Mouse (Mus musculus) right cerebral cortex, adult 18-20 months (tissue): ENCODE measurements around the gene 1700017D01Rik.
"Not testable (repeated sequence)": the region's sequence is repeated elsewhere in the genome, so short reads cannot be mapped to it uniquely, and the experiment has no call there.

Experiments
- DNase-seq: peaks from one replicate; pipeline ENCODE4 v3.0.0; 2022; ENCODE audit warnings: mixed read lengths

Gene 1700017D01Rik

GRCm38 (mm10) chr19:11130776-11131175 is at the start of gene 1700017D01Rik:
Gene 1700017D01Rik, minus strand, starts transcription at chr19:11130876.
- DNase-seq: not testable (repeated sequence)

- DNase-seq: no peak
Observed at GRCm38 (mm10) chr19:11177464-11177863, 46.8 kb upstream of the 1700017D01Rik start.

GRCm38 (mm10) chr19:11165172-11165571 is 34.5 kb upstream of the 1700017D01Rik start, which contains the start of gene 1700025F22Rik:
Gene 1700025F22Rik, minus strand, starts transcription at chr19:11165320.
- DNase-seq: no peak

GRCm38 (mm10) chr19:11157890-11158289 is 27.2 kb upstream of the 1700017D01Rik start:
- not testable (repeated sequence) for DNase-seq

- DNase-seq: no peak
Observed at GRCm38 (mm10) chr19:11135336-11135735, 4.7 kb upstream of the 1700017D01Rik start.

- no peak for DNase-seq
Observed at GRCm38 (mm10) chr19:11134852-11135251, 4.2 kb upstream of the 1700017D01Rik start.

GRCm38 (mm10) chr19:11129702-11130101 is 974 bp downstream of the 1700017D01Rik start:
- DNase-seq: no peak

GRCm38 (mm10) chr19:11121016-11121420 is 9.7 kb downstream of the 1700017D01Rik start:
- not testable (repeated sequence) for DNase-seq

GRCm38 (mm10) chr19:11119338-11119737 is 11.3 kb downstream of the 1700017D01Rik start:
- DNase-seq: peak; percentile 9

GRCm38 (mm10) chr19:11107746-11108145 is 22.9 kb downstream of the 1700017D01Rik start:
- DNase-seq: no peak

- DNase-seq: no peak
Observed at GRCm38 (mm10) chr19:11101880-11102279, 28.8 kb downstream of the 1700017D01Rik start.

GRCm38 (mm10) chr19:11098401-11098800 is 32.3 kb downstream of the 1700017D01Rik start:
- no peak for DNase-seq

- peak; percentile 2 for DNase-seq
Observed at GRCm38 (mm10) chr19:11092131-11092530, 38.5 kb downstream of the 1700017D01Rik start.

GRCm38 (mm10) chr19:11080934-11081333 is 49.7 kb downstream of the 1700017D01Rik start, which contains the start of gene Ms4a8a:
Gene Ms4a8a, minus strand, starts transcription at chr19:11081102.
- DNase-seq: no peak

- DNase-seq: no peak
Observed at GRCm38 (mm10) chr19:11070364-11070763, 60.3 kb downstream of the 1700017D01Rik start.

- no peak for DNase-seq
Observed at GRCm38 (mm10) chr19:11065202-11065875, 65.3 kb downstream of the 1700017D01Rik start.

GRCm38 (mm10) chr19:11060900-11061299 is 69.8 kb downstream of the 1700017D01Rik start:
- DNase-seq: no peak

GRCm38 (mm10) chr19:11059967-11060366 is 70.7 kb downstream of the 1700017D01Rik start:
- no peak for DNase-seq

GRCm38 (mm10) chr19:11055700-11056099 is 75.0 kb downstream of the 1700017D01Rik start:
- not testable (repeated sequence) for DNase-seq

GRCm38 (mm10) chr19:11053277-11053676 is 77.4 kb downstream of the 1700017D01Rik start:
- no peak for DNase-seq

- no peak for DNase-seq
Observed at GRCm38 (mm10) chr19:11052877-11053276, 77.8 kb downstream of the 1700017D01Rik start.

- DNase-seq: no peak
Observed at GRCm38 (mm10) chr19:11050286-11050685, 80.4 kb downstream of the 1700017D01Rik start.

- DNase-seq: no peak
Observed at GRCm38 (mm10) chr19:11049426-11049825, 81.2 kb downstream of the 1700017D01Rik start.

- no peak for DNase-seq
Observed at GRCm38 (mm10) chr19:11048503-11048902, 82.2 kb downstream of the 1700017D01Rik start.

GRCm38 (mm10) chr19:11048009-11048408 is 82.7 kb downstream of the 1700017D01Rik start:
- DNase-seq: no peak
